Mouse (Mus musculus): ENCODE data around the gene Rims4.

The Rims4 gene

GRCm38 (mm10) chr2:163918317-163919258 is at the start of gene Rims4:
TSS of gene Rims4 (minus strand) at chr2:163918683.
- no peak for DNase-seq

DNA sequence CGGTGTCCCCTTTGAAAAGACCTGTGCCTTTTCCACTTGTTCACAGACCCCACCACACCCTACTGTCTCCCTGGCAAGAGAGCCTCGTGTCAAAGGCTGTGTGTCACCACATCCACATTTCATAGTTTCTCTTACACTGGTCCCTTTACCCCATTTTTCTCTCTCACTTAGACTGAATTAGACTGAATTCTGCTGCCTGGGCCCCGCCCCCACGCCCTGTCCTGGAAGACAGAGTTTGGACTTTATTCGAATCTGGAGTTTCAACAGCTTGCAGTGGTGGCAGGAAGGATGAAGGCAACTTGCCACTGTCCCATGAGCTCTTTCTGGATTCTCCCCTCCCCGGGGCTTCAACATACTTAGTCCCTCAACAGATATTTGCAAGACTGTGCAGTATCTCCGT is 47.2 kb upstream of the Rims4 start:
- DNase-seq: no peak

DNA sequence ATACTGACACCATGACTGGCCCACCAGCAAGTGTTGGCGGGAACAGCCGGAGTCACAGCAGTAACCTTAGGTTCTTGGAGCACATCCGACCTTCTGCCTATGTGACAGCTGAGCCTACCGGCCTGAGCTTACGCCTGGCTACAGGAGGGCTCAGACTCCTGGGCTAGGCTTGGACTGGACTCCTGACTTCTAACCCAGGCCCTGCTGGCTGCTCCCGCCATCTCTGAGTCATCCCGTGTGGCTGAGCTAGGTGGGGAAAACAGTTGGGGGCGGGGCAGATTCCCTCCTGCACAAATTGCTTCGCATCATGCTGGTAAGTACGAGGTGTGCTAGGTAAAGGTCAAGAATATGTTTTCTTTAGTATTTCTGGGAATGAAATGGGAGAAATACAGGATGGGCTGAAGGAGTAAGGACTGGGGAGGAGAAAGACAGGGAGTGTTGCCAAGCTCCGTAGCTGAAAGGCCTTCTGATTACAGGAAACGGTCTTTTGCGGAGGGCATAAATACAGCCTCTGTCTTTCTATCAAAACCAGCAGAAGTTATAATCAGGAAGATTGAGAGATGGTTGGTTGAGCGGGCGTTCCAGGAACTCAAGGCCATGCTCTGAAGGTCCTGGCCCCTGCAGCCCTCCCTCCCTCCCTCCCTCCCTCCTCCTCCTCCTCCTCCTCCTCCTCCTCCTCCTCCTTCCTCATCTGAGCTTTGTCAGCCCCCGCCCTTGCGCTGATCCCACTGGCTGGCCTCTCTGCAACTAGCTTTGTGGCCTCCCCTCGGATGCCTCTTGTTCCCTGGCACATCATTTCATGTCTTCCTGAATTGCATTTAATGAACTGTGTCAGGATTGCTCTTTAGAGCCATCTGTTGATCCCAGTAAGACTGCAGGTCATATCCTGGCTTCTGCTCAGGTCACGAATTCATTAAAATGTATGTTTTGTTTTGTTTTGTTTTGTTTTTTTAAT is 46.4 kb upstream of the Rims4 start:
- no peak for DNase-seq

- DNase-seq: no peak
Measured at GRCm38 (mm10) chr2:163953622-163954310, 35.3 kb upstream of the Rims4 start.

DNA sequence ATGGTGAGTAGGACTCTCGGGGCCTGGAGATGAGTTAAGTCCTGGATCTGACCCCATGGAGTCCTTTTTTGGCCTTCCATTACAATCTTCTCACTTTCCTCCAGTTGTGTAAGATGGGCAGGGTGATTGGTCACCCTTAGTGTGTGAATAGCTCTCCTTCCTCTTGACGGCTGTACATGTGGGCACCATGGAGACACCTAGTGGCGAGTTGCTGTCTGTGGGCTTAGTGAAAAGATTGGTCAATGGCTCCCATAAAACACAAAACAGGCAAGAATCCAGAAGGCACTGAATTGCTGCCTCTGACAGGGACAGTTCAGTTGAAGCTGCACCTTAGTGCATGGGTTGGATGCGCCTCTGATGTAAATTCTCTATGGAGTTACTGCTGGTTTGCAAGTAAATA is 33.3 kb upstream of the Rims4 start:
- DNase-seq: peak; percentile 37 to 73

- DNase-seq: no peak
Measured at GRCm38 (mm10) chr2:163947976-163948375, 29.5 kb upstream of the Rims4 start.

GRCm38 (mm10) chr2:163946221-163946620 is 27.7 kb upstream of the Rims4 start:
- no peak for DNase-seq

- DNase-seq: no peak
Measured at GRCm38 (mm10) chr2:163944511-163944910, 26.0 kb upstream of the Rims4 start.

DNA sequence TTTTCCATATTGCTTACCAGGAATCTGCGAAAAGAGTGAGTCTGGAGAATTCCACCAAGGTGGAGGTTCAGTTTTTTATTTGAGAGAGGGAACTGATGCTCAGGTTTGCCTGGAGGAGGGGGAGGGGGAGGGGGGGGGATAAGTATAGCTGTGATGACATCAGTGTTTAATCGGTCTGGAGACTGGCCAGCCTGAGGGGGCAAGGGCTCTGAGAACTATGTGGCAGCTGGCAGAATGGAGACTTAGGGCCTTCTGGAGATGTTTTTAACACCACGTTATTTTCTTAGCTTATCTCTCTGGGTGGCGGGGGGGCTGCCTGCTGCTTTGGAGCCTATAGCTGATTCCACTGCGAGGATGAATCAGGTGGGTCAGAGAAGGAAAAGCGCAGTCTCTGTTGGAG is 24.6 kb upstream of the Rims4 start:
- DNase-seq: no peak

DNA sequence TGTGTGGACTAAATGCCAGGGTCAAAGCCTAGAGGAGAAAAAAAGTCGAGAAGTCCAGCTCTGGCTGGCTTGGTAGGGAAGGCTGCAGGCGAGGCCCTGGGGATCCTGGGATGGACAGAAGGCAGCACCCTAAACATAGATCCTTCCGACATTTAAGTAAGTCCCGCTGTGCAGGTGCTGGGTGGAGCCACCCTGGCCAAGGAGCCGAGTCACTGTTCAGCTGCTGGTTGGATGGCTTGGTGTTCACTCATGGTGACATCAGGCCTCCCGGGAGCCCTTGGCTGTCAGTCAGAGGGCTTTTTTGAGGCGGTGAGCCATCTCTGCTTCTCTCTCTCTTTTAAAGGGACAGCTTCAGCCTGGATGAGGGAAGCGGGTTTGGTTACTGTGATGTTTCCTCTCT is 21.0 kb upstream of the Rims4 start:
- DNase-seq: no peak

DNA sequence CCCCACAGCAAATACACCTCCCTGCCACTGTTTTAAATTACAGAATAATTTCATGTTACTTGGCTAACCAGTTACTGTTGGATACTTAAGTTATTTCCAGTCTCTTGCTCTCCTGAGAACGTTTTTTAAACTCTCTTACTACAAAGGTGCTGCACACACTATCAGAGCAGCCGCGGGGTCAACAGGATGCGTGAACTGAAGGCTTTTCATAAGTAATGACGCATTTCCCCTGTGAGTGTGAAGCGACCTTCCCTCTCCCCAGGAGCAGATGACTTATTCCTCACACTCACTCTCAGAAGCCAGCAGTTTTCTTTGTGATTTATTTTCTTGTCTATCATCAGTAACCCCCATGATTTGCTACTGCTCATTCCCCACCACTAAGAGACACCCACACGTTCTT is 13.7 kb upstream of the Rims4 start:
- DNase-seq: no peak

- DNase-seq: no peak
Measured at GRCm38 (mm10) chr2:163928464-163929200, 10.1 kb upstream of the Rims4 start.

GRCm38 (mm10) chr2:163925044-163925443 is 6.6 kb upstream of the Rims4 start:
- no peak for DNase-seq

GRCm38 (mm10) chr2:163924531-163924930 is 6.0 kb upstream of the Rims4 start:
- DNase-seq: no peak

DNA sequence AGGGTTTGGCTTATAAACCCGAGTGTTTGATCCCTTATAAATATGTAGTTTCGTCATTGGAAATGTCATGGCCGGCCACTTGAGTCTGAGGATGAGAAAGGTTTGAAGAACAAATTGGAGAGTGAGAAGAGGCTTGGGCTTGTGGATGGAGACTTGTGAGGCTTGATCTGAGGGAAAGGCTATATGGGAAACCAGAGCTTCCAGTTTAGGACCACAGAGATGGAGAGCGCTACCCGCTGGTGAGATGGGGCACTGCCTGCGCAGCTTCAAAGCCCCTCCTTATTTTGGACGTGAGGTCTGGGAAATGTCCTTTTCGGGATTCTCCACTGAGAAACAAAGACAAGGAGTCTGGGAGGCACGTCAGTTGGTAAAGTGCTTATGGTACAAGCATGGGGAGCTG is 4.6 kb upstream of the Rims4 start:
- no peak for DNase-seq

- DNase-seq: no peak
Measured at GRCm38 (mm10) chr2:163919581-163919980, 1.1 kb upstream of the Rims4 start.

GRCm38 (mm10) chr2:163916703-163917102 is 1.8 kb downstream of the Rims4 start:
- no peak for DNase-seq

DNA sequence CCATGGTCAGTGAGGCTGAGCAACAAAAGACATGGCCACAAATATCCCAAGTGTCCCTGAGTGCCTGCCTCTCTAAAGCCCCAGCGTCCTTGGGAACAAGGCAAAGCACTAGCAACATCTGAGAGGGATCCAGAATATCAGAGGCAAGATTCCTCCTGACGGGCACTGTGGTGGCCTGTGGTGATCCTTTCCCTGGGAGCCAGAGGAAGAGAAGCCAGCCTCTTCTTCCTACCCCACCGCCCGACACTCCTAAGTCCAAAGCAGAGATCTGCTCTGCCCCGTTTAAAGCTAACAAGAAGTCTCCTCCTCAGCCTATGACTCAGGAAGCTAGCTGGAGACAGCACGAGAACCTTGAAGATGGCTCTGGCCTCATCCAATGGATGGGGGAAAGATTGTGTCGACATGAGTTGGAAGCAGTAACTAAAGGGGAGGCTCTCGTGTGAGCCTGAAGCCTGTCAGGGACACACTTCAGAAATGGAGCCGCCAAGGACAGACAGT is 3.1 kb downstream of the Rims4 start:
- no peak for DNase-seq

- no peak for DNase-seq
Measured at GRCm38 (mm10) chr2:163914107-163914506, 4.4 kb downstream of the Rims4 start.

GRCm38 (mm10) chr2:163913704-163914103 is 4.8 kb downstream of the Rims4 start:
- DNase-seq: no peak

- DNase-seq: no peak
Measured at GRCm38 (mm10) chr2:163911826-163912444, 6.5 kb downstream of the Rims4 start.

DNA sequence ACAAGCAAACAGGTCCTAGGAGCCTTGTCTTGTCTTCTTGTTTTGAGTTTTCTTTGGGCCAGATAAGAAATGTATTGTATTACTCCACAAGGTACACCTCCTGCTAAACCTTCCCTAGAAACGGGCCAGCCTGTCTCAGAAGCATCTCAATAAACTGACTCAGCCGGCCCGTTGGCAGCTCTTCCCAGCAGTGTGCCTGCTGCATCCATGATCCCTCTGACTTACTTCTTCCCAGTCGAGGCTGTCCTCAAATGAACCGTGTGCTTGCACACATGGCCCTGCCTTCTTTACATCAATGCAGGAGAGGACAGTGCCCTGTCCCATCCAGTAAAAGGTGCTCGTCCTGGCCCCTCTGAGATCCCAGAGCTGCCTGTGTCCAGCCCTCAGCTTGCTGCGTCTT is 8.9 kb downstream of the Rims4 start:
- no peak for DNase-seq
